Mouse (Mus musculus) erythroblast, embryonic 14.5 days (primary cell): Measurements from ENCODE around the gene Rbms3. TPM values are rescaled to one million over a fixed set of nuclear protein-coding genes. Genes with fewer than 3 reads are reported as not detected.

Source experiments
- H3K27me3 ChIP-seq: 2 replicates; pipeline ENCODE4 v1.6.1; 2012; ENCODE audit warnings: inconsistent platforms; ENCODE audit not compliant: control insufficient read depth
- H3K36me3 ChIP-seq: 2 replicates; pipeline ENCODE4 v1.6.1; 2012; ENCODE audit warnings: mild to moderate bottlenecking, inconsistent platforms; ENCODE audit not compliant: control insufficient read depth
- H3K4me1 ChIP-seq: 2 replicates; pipeline ENCODE4 v1.6.1; 2012; ENCODE audit warnings: inconsistent platforms; ENCODE audit not compliant: control insufficient read depth
- H3K4me3 ChIP-seq: replicated peaks from 2 replicates; pipeline ENCODE3; 2012; ENCODE audit warnings: moderate library complexity, mild to moderate bottlenecking, inconsistent platforms
- H3K9me3 ChIP-seq: 2 replicates; pipeline ENCODE4 v1.6.1; 2012; ENCODE audit warnings: low read length, inconsistent platforms, mixed read lengths; ENCODE audit not compliant: control insufficient read depth
- GATA1 ChIP-seq: IDR thresholded peaks from 2 replicates; pipeline ENCODE4 v1.6.1; 2012; ENCODE audit warnings: low read length, inconsistent platforms, mixed read lengths
- TAL1 ChIP-seq: IDR thresholded peaks from 3 replicates; pipeline ENCODE4 v1.6.1; 2012; ENCODE audit warnings: low read length, inconsistent platforms, mixed read lengths
- polyA plus RNA-seq: library from polyadenylated mRNA; stranded (reverse); fragments of >175 nt; gene quantifications from 2 replicates; pipeline ENCODE4 v1.2.3, GENCODE M21; 2012

Rbms3 gene
- polyA plus RNA-seq, 1 experiment, result not detected

GRCm38 (mm10) chr9:116817196-116817595 is 812.5 kb downstream of the Rbms3 start:
- Histone ChIP-seq H3K4me3 (no peak overlapping the region), H3K9me3 (no peaks in the 10 kb centered on the region), H3K27me3 (no peaks in the 10 kb centered on the region), H3K36me3 (no peaks in the 10 kb centered on the region), H3K4me1 (peaks cover 15% of the 10 kb centered on the region)
- TF ChIP-seq TAL1 (no peak), GATA1 (no peak)

GRCm38 (mm10) chr9:116814495-116815094 is 815.1 kb downstream of the Rbms3 start:
- TF ChIP-seq TAL1 (no peak), GATA1 (no peak)
- Histone ChIP-seq H3K36me3 (no peaks in the 10 kb centered on the region), H3K4me1 (peaks cover 2% of the 10 kb centered on the region; the same call in 1 of the 2 replicates), H3K4me3 (no peak overlapping the region), H3K27me3 (no peaks in the 10 kb centered on the region), H3K9me3 (no peaks in the 10 kb centered on the region)

- TF ChIP-seq GATA1, result no peak
- TF ChIP-seq TAL1, result no peak
- Histone ChIP-seq H3K9me3 (no peaks in the 10 kb centered on the region), H3K27me3 (no peaks in the 10 kb centered on the region), H3K4me3 (no peak overlapping the region), H3K4me1 (peaks cover 2% of the 10 kb centered on the region; the same call in 1 of the 2 replicates), H3K36me3 (no peaks in the 10 kb centered on the region)
These were observed 816.3 kb downstream of the Rbms3 start for GRCm38 (mm10) chr9:116813396-116813795.

GRCm38 (mm10) chr9:116809260-116809659 is 820.5 kb downstream of the Rbms3 start:
- no peak for TF ChIP-seq TAL1
- Histone ChIP-seq H3K4me1 (no peaks in the 10 kb centered on the region), H3K4me3 (no peak overlapping the region), H3K9me3 (no peaks in the 10 kb centered on the region), H3K36me3 (no peaks in the 10 kb centered on the region), H3K27me3 (no peaks in the 10 kb centered on the region)

GRCm38 (mm10) chr9:116808401-116808800 is 821.3 kb downstream of the Rbms3 start:
- TF ChIP-seq TAL1, result no peak
- Histone ChIP-seq H3K4me3 (no peak overlapping the region), H3K9me3 (no peaks in the 10 kb centered on the region), H3K4me1 (no peaks in the 10 kb centered on the region), H3K27me3 (no peaks in the 10 kb centered on the region), H3K36me3 (no peaks in the 10 kb centered on the region)

- Histone ChIP-seq H3K27me3 (no peaks in the 10 kb centered on the region), H3K9me3 (no peaks in the 10 kb centered on the region), H3K36me3 (no peaks in the 10 kb centered on the region), H3K4me3 (no peak overlapping the region), H3K4me1 (no peaks in the 10 kb centered on the region)
- TF ChIP-seq TAL1, result no peak
- no peak for TF ChIP-seq GATA1
These were observed 822.3 kb downstream of the Rbms3 start for GRCm38 (mm10) chr9:116807166-116808081.

- no peaks in the 10 kb centered on the region for H3K36me3 ChIP-seq
- H3K4me1 ChIP-seq, result no peaks in the 10 kb centered on the region
- TF ChIP-seq TAL1 (no peak), GATA1 (no peak)
- no peaks in the 10 kb centered on the region for H3K9me3 ChIP-seq
- H3K27me3 ChIP-seq, result no peaks in the 10 kb centered on the region
- H3K4me3 ChIP-seq, result no peak overlapping the region
These were observed 826.4 kb downstream of the Rbms3 start for GRCm38 (mm10) chr9:116803292-116803731.

- TF ChIP-seq GATA1 (no peak), TAL1 (no peak)
- H3K9me3 ChIP-seq, result no peaks in the 10 kb centered on the region
- no peak overlapping the region for H3K4me3 ChIP-seq
- no peaks in the 10 kb centered on the region for H3K27me3 ChIP-seq
- no peaks in the 10 kb centered on the region for H3K4me1 ChIP-seq
- no peaks in the 10 kb centered on the region for H3K36me3 ChIP-seq
These were observed 827.1 kb downstream of the Rbms3 start for GRCm38 (mm10) chr9:116802602-116803001.

- H3K9me3 ChIP-seq, result no peaks in the 10 kb centered on the region
These were observed 834.3 kb downstream of the Rbms3 start for GRCm38 (mm10) chr9:116795240-116795955.

More at GRCm38 (mm10) chr9:116795240-116795955, 834.3 kb downstream of the Rbms3 start:
- no peaks in the 10 kb centered on the region for H3K27me3 ChIP-seq
- TF ChIP-seq GATA1, result no peak
- TF ChIP-seq TAL1, result no peak
- no peak overlapping the region for H3K4me3 ChIP-seq
- H3K4me1 ChIP-seq, result no peaks in the 10 kb centered on the region
- no peaks in the 10 kb centered on the region for H3K36me3 ChIP-seq
